Mouse (Mus musculus) heart, embryonic 13.5 days (tissue): ENCODE results near the gene Rnf214. TPM values are rescaled to one million over a fixed set of nuclear protein-coding genes. Genes with fewer than 3 reads are reported as not detected.

Experiments
- ATAC-seq: fragments of 200-750 bp; cut with Nextera tagmentation; 2 replicates; pipeline ENCODE4 v1.8.0; 2017; ENCODE audit warnings: moderate TSS enrichment; ENCODE audit not compliant: insufficient number of reproducible peaks, low FRiP score, low TSS enrichment; ENCODE audit errors: extremely low read depth
- H3K27ac ChIP-seq: fragments of 300-500 bp; sonication (generic); replicated peaks from 2 replicates; pipeline ENCODE4 v1.5.1; 2015; ENCODE audit warnings: moderate library complexity, mild to moderate bottlenecking, inconsistent platforms
- H3K27me3 ChIP-seq: fragments of 300-500 bp; sonication (generic); replicated peaks from 2 replicates; pipeline ENCODE4 v1.6.1; 2015; ENCODE audit warnings: mild to moderate bottlenecking, inconsistent platforms
- H3K36me3 ChIP-seq: fragments of 300-500 bp; sonication (generic); 2 replicates; pipeline ENCODE4 v1.6.1; 2015; ENCODE audit warnings: mild to moderate bottlenecking, inconsistent platforms
- H3K4me1 ChIP-seq: fragments of 300-500 bp; sonication (generic); 2 replicates; pipeline ENCODE4 v1.6.1; 2015; ENCODE audit warnings: inconsistent platforms
- H3K4me2 ChIP-seq: fragments of 300-500 bp; sonication (generic); 2 replicates; pipeline ENCODE4 v1.6.1; 2015; ENCODE audit warnings: inconsistent platforms, mild to moderate bottlenecking, moderate library complexity
- H3K4me3 ChIP-seq: fragments of 300-500 bp; sonication (generic); 2 replicates; pipeline ENCODE4 v1.5.1; 2015; ENCODE audit warnings: moderate library complexity, mild to moderate bottlenecking, inconsistent platforms
- H3K9ac ChIP-seq: fragments of 300-500 bp; sonication (generic); 2 replicates; pipeline ENCODE4 v1.6.1; 2015; ENCODE audit warnings: inconsistent platforms, mild to moderate bottlenecking, moderate library complexity
- H3K9me3 ChIP-seq: fragments of 300-500 bp; sonication (generic); 2 replicates; pipeline ENCODE4 v1.6.1; 2016; ENCODE audit warnings: inconsistent platforms
- WGBS: fragments of 180-500 bp; shearing (Covaris S2); methylation state at CpG from one replicate; pipeline ENCODE4 v1.1.7; 2015; ENCODE audit warnings: mixed read lengths; 5-methylcytosine and 5-hydroxymethylcytosine counted together
- polyA plus RNA-seq: library from polyadenylated mRNA; unstranded; fragments of >200 nt; fragmentation: Nextera tagmentation; extraction: Ambion mirVana; gene quantifications from 2 replicates; pipeline ENCODE4 v1.2.1, GENCODE M21; 2015

Rnf214 gene
- polyA plus RNA-seq, 1 experiment from 2014 or later: 40.0 TPM

DNA sequence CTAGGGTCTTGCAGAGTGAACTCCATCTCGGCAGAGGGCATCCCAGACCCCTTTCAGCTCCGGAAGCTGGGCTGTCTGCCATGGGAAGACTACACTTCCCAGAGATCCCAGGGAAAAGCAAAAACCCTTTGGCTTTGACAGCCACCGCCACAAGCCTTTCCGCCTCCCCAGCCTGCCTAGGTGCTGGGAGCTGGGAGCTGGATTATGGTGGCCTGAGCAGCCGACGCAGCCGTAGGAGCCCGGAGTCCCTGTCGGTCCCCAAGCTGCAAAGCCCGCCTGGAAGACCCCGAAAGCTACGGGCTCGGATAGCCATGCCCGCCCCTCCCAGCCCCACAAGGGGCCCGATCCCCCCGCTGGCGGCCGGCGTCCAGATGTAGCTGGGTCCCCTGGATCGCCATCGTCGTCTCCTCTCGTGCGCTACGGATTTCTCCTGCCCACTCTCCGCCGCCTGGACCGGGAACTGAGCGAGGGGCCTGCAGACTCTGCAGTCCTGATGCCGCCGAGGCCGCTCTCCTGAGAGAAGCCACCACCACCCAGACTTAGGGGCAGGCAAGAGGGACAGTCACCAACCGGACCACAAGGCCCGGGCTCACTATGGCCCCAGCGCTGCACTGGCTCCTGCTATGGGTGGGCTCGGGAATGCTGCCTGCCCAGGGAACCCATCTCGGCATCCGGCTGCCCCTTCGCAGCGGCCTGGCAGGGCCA is 68.1 kb downstream of the Rnf214 start, which contains the start of gene Bace1:
Gene Bace1 (plus strand): TSS at position 147 of the 705 bp plus-strand sequence.
- peak; percentile 68; the same call in 1 of the 2 replicates for ATAC-seq
- Histone ChIP-seq H3K27me3 (no peaks in the 10 kb centered on the region), H3K9me3 (no peaks in the 10 kb centered on the region), H3K4me1 (peaks cover 35% of the 10 kb centered on the region), H3K36me3 (0 out of 2 replicates have a peak, but pooled peaks cover 6% of the 10 kb centered on the region), H3K4me3 (peak within 1 kb of the TSS; percentile 95), H3K4me2 (peak within 1 kb of the TSS; percentile 98), H3K27ac (peak within 1 kb of the TSS; percentile 67), H3K9ac (peak within 1 kb of the TSS; percentile 92)
- WGBS: under 1% methylated on average over 37 of the region's 40 CpGs

DNA sequence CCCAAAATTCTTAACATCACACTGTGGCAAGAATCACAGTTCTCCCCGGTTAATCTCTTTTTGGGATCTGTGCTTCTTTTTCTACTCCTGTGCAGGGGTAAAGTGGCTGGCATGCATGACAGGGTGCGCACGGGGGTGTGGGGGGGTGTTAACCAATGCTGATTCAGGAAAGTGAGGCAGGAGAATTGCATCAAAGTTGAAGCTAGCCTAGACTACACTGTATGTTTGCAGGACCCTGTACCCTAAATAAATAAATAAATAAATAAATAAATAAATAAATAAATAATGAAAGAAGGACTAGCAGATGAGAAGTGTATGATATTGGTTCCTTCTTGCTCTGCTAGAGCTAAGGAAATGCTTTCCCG is 68.7 kb downstream of the Rnf214 start:
- WGBS: 15% methylated on average over 4 of the region's 4 CpGs
- Histone ChIP-seq H3K9me3 (no peaks in the 10 kb centered on the region), H3K4me3 (peak overlapping the region; percentile 95), H3K9ac (0 out of 2 replicates have a peak overlapping the region, but pooled peaks have one; percentile 19), H3K36me3 (0 out of 2 replicates have a peak, but pooled peaks cover 6% of the 10 kb centered on the region), H3K27me3 (no peaks in the 10 kb centered on the region), H3K4me1 (peaks cover 35% of the 10 kb centered on the region), H3K4me2 (peak overlapping the region; percentile 98), H3K27ac (no peak overlapping the region; the same call in 1 of the 2 replicates)
- ATAC-seq: no peak

DNA sequence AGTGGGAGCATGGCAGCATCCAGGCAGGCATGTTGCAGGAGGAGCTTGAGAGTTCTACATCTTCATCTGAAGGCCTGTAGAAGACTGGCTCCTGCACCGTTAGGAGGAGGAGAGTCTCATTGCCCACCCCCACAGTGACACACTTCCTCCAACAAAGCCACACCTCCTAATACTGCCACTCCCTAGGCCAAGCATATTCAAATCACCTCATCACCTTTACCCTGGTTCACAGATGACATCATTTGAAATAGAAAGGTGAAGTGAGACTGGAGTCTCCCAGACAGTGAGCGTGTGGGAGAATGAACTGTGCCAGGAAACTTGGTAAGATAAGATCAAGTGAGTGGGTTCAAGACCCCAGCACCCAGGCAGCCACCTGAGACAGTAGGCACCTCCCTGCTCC is 73.2 kb downstream of the Rnf214 start:
- H3K9me3 ChIP-seq: peaks cover 8% of the 10 kb centered on the region; the same call in 1 of the 2 replicates
- H3K36me3 ChIP-seq: no peaks in the 10 kb centered on the region
- WGBS: 74% methylated on average over 2 of the region's 2 CpGs
- no peak for ATAC-seq
- no peak overlapping the region for H3K9ac ChIP-seq
- no peak overlapping the region for H3K4me3 ChIP-seq
- H3K27me3 ChIP-seq: no peaks in the 10 kb centered on the region
- H3K4me2 ChIP-seq: no peak overlapping the region
- peaks cover 4% of the 10 kb centered on the region; the same call in 1 of the 2 replicates for H3K4me1 ChIP-seq
- H3K27ac ChIP-seq: no peak overlapping the region

DNA sequence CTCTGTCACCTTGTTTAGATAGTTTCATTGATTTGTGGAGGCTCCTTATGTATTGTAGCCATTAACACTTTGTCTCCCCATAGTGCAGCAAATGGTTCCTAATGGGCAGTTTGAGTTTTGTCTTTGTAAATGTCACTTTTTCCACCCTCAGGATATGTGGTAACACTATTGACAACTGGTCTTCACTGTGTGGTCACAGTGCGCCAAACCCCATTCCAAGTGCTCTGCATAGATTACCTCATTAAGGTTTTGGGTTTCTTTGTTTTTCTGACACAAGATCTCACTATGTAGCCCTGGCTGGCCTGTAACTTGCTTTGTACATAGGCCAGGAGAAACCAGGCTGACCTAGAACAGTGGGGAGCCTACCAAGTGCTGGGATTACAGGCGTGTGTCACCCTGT is 73.8 kb downstream of the Rnf214 start:
- H3K9ac ChIP-seq: no peak overlapping the region
- peaks cover under 1% of the 10 kb centered on the region; the same call in 1 of the 2 replicates for H3K4me1 ChIP-seq
- H3K27me3 ChIP-seq: no peaks in the 10 kb centered on the region
- ATAC-seq: no peak
- no peak overlapping the region for H3K27ac ChIP-seq
- WGBS: 84% methylated on average over 2 of the region's 2 CpGs
- no peak overlapping the region for H3K4me3 ChIP-seq
- H3K4me2 ChIP-seq: no peak overlapping the region
- no peaks in the 10 kb centered on the region for H3K36me3 ChIP-seq
- H3K9me3 ChIP-seq: peaks cover 8% of the 10 kb centered on the region; the same call in 1 of the 2 replicates

DNA sequence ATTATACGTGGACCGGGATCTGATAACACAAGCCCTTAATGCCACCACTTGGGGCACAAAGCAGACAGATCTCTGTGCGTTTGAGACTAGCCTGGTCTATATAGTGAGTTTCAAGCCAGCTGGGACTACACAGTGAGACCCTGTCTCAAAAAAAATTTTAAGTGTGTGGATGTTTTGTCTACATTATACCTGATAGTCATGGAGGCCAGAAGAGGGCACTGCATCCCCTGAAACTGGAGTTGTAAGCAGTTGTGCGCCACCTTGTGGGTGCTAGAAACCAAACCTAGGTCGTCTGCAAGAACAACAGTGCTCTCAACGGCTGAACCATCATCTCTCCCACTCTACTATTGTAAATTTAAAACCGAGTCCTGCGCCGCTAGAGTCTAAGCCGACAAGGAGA is 77.6 kb downstream of the Rnf214 start:
- Histone ChIP-seq H3K4me2 (peak overlapping the region; percentile 96), H3K36me3 (no peaks in the 10 kb centered on the region), H3K4me3 (peak overlapping the region; percentile 78), H3K4me1 (peaks cover 13% of the 10 kb centered on the region), H3K9ac (no peak overlapping the region), H3K9me3 (peaks cover 8% of the 10 kb centered on the region; the same call in 1 of the 2 replicates), H3K27ac (no peak overlapping the region), H3K27me3 (no peaks in the 10 kb centered on the region)
- 28% methylated on average over 10 of the region's 10 CpGs for whole genome bisulfite sequencing
- no peak for ATAC-seq

DNA sequence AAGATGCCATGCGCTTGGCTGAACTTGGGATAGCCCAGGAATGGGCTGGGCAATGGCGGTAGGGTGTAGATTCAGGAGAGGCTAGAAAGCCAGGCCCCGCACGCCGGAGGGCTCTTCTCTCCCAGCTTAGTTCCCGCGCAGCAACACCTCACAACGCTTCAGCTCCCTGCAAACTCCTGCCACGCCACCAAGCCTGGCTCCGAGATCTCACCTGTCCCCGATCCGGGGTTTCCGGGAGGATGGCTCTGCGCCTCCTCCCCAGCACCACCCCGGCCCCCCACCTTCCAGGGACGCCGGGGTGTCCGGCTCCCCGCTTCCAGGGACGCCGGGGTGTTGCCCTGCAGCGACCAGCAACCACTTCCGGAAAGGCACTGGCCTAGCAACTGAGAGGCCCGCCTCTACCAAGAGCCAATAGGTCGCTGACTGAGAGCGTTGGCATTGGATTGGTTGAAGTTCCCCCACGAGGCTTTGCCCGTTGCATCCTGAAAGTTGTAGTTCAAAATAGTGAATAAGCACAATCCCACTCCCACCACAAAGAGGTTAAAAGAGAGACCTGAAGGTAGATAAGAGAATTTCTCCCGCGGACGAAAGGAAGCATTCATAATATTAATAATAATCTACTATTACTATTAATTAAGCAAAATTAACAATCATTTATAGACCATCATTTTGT is 78.3 kb downstream of the Rnf214 start, which contains the start of gene Cep164:
Gene Cep164 (minus strand): TSS at position 401 of the 673 bp plus-strand sequence.
- Histone ChIP-seq H3K9me3 (peaks cover 8% of the 10 kb centered on the region; the same call in 1 of the 2 replicates), H3K27me3 (no peaks in the 10 kb centered on the region), H3K27ac (peak within 1 kb of the TSS; percentile 77), H3K4me2 (peak within 1 kb of the TSS; percentile 96), H3K4me3 (peak within 1 kb of the TSS; percentile 78), H3K4me1 (peaks cover 13% of the 10 kb centered on the region), H3K9ac (peak within 1 kb of the TSS; percentile 84), H3K36me3 (peaks cover 3% of the 10 kb centered on the region; the same call in 1 of the 2 replicates)
- peak; percentile 82 for ATAC-seq
- under 1% methylated on average over 31 of the region's 31 CpGs for WGBS

DNA sequence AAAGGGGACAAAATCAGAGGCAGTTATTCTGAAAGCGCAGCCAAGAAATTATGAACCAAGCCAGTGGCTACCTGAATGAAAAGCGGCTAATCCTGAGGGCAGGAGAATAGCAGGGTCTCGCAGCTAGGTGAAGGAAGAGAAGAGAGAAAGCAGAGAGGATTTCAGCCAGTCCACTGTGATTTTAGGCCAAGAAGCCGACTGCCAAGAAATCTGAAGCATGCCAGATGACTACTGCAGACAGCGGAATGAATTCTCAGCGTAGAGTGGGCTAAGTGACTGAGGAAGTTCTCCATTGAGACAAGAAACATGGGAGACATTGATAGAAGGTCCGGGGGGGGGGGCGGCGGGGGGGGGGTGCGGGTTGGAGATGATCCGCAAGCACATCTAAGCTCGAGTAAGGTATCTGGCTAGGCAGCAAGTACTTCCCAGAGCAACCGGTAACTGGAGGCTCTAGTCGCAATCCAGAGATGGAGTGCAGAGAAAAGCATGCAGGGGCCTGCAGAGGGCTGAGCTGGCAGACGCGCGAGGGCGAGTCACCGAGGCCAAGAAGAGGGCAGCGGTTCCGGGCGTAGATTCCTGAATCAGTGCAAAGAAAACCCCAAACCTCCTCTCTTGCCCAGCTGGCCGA is 78.9 kb downstream of the Rnf214 start:
- no peak for ATAC-seq
- 5% methylated on average over 20 of the region's 23 CpGs for WGBS
- H3K36me3 ChIP-seq: peaks cover 10% of the 10 kb centered on the region
- peak overlapping the region; percentile 84 for H3K9ac ChIP-seq
- peak overlapping the region; percentile 96 for H3K4me2 ChIP-seq
- peaks cover 8% of the 10 kb centered on the region; the same call in 1 of the 2 replicates for H3K9me3 ChIP-seq
- peak overlapping the region; percentile 77 for H3K27ac ChIP-seq
- peaks cover 13% of the 10 kb centered on the region for H3K4me1 ChIP-seq
- peak overlapping the region; percentile 78 for H3K4me3 ChIP-seq
- no peaks in the 10 kb centered on the region for H3K27me3 ChIP-seq

DNA sequence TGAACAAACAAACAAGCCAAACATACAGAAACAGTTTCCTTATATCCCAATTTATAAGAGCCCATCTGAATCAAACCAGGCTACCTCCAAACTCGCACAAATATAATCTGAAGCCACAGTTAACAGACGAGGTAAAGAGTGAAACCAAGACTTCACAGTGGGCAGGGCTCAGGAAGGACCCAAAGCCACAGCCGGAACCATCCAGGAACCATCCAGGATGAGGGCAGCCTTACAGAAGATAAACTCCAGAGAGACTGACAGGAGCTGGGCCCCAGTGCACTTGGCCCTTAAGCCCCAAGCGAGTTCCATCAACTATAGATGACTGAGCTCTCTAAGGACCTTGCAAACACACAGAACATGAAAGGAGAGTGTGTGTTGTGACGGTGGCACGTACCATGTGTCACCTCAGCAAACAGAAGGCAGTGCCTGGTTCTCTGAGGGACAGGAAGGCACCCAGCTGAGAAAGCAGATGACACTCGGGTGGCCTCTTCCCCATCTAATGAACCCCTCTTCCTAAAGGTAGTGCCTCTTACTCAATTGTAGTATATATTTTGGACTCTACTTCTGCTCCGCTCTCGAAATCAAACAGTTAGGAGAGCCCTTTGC is 88.2 kb downstream of the Rnf214 start:
- Histone ChIP-seq H3K27me3 (no peaks in the 10 kb centered on the region), H3K4me1 (peaks cover 19% of the 10 kb centered on the region), H3K27ac (no peak overlapping the region), H3K4me3 (no peak overlapping the region), H3K36me3 (peaks cover 47% of the 10 kb centered on the region), H3K9me3 (no peaks in the 10 kb centered on the region), H3K9ac (no peak overlapping the region), H3K4me2 (no peak overlapping the region)
- no peak for ATAC-seq
- 69% methylated on average over 9 of the region's 9 CpGs for WGBS

DNA sequence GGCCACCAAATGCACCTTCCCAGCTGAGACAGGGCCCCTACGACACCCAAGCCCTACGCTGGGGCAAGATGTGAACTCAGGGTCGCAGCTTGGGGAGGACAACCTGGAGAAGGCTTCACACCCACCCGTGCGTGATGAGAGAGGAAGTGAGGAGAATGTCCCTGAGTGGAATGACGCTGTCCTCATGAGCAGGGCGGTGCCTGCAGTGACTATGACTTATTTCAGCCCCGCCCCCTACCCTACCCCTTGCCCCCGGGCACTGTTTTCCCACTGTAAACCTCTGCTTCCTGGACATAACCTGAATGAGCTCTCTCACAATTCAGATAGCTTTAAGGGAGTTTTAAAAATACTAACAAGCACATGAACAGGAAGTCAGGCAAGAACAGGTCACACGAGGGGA is 91.2 kb downstream of the Rnf214 start:
- no peak for ATAC-seq
- H3K4me2 ChIP-seq: no peak overlapping the region
- WGBS: 75% methylated on average over 10 of the region's 10 CpGs

DNA sequence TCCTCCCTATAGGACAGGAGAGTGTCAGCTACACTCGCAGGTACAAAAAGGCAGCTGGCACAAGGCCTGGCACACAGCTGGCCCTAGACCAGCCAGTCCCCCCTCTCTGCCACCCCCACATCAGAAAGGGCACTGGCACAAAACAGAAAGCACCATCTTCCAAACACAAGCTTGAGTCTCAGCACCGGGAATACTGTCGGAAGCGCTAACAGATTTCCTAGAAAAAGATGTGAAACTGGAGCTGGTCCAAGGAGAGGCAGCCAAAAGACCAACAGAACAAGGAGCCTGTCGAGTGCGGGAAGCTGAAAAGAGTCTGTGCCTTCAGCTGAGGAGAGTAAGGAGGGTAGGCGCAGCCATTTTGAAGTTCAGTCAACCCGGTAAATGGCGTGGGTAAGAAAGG is 91.6 kb downstream of the Rnf214 start:
- Histone ChIP-seq H3K4me3 (no peak overlapping the region), H3K9me3 (no peaks in the 10 kb centered on the region), H3K4me1 (peaks cover 22% of the 10 kb centered on the region), H3K9ac (no peak overlapping the region), H3K4me2 (no peak overlapping the region), H3K36me3 (peaks cover 30% of the 10 kb centered on the region), H3K27ac (no peak overlapping the region), H3K27me3 (no peaks in the 10 kb centered on the region)
- ATAC-seq: no peak
- 76% methylated on average over 9 of the region's 9 CpGs for WGBS

More for the DNA sequence above, 91.2 kb downstream of the Rnf214 start:
- Histone ChIP-seq H3K27me3 (no peaks in the 10 kb centered on the region), H3K4me3 (no peak overlapping the region), H3K4me1 (peaks cover 25% of the 10 kb centered on the region), H3K9me3 (no peaks in the 10 kb centered on the region), H3K27ac (no peak overlapping the region), H3K9ac (no peak overlapping the region), H3K36me3 (peaks cover 30% of the 10 kb centered on the region)
